Mouse (Mus musculus): ENCODE results near the gene Rreb1. TPM values are rescaled to one million over a fixed set of nuclear protein-coding genes. Genes with fewer than 3 reads are reported as not detected.

Gene Rreb1
- total RNA-seq, 2 experiments from 2014 or later = 74.1 to 104 TPM

DNA sequence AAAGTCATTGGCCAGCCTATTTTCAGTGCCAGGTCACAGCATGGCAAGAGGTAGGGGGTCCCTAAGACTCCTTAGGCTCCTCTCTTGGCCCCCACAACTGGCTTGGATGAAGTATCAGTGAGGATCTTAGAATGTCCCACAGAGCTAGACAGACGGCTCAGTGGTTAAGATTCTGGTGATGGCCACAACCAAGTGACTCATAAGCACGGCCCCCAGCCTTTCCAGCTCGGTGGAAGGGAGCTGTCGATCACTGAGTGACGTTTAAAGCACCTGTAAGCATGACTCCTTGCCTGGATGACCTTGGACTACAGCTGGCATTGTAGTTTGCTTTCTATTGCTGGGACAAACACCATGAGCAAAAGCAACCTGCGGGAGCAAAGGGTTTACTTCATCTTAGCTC lies 174.8 kb downstream of the Rreb1 start:
- H3K27ac ChIP-seq = no peak overlapping the region
- DNase-seq (ENCODE audit: low spot score in 2 of 2) = no peak
- no peak overlapping the region for H3K4me3 ChIP-seq
- no peak for TF ChIP-seq CTCF (conservative IDR thresholded peaks at IDR 0.05)

DNA sequence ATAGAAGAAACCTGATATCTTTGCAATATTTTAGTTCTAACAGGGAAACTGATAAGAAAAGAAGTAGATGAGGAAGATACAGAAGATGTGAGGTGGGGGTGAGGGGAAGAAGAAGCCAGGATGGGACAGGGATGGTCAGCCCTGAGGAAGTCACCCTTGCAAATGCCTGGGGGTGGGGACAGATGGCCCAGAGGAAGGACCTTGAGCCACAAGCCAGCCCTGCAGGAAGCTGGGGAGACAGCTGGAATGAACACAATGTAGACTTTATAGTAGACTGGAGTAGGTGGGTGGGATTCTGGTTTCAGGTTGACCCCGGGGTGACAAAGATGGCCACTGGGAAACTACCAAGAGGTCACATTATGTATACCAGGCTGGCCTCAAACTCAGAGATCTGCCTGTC lies 176.1 kb downstream of the Rreb1 start:
- Histone ChIP-seq H3K27ac (no peak overlapping the region), H3K4me3 (no peak overlapping the region)
- no peak for DNase-seq (ENCODE audit: low spot score in 2 of 2)
- TF ChIP-seq CTCF (conservative IDR thresholded peaks at IDR 0.05) = no peak

DNA sequence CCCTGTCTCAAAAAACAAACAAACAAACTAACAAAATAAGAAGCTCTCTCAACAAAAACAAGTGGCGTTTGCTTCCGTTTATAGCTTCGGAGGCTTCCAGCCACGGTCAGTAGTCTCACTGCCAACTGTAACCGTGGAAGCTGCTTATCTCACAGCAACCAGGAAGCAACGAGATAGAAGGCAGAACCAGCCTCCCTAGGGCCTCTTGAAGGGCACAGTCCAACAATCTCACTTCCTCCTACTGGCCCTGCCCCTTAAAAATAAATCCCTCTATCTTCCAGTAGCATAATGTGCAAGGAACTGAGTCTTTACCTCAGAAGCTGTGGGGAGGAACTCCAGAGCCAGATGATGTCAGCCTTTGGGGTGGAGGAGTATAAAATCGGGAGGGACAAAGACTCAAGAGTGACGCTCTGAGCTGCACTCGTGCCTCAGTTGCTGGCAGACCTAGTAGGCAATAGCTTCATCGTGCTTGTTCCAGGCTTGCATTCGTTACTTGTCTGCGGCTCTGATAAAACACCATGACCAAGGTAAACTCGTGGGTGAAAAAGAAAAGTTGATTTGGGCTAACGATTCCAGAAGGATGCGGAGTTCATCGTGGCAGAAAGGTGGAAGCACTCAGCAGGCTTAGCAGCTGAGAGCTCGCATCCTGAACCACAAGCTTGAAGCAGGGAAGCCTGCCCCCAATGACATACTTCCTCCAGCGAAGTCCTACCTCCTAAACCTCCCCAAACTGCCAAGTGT lies 180.5 kb downstream of the Rreb1 start:
- no peak for TF ChIP-seq CTCF (conservative IDR thresholded peaks at IDR 0.05)
- H3K4me3 ChIP-seq = no peak overlapping the region
- 0 out of 2 replicates have a peak overlapping the region, but pooled peaks have one; percentile 28 for H3K27ac ChIP-seq
- no peak for DNase-seq (ENCODE audit: low spot score in 2 of 2)

DNA sequence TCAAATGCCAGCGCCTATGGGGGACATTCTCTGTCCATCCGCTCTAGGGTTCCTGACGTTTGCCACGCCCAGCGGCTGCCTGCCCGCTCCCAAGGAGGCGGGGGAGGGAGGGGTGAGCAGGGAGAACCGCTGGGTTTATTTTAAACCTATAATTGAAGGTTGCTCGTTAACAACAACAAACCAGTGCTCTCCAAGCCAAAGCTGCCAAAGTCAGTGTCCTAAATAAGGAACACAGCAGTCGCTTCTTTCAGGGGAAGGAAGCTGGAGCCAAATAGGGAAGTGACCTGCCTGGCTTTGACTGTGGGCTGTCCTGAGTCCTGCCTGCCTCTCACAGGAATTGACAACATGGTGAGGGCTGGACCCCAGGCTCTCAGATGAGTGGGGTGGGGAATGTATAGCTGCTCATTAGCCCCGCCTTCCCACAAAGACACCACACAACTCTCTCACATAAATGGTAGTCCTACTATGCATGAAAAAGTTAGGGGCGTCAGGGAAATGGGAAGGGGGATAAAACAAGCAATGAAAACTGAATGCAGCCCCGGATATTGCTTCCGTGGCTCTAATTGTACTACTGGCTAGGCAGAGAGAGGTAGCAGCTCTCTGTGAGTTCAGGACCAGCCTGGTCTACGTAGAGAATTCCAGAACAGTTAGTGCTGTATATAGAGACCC lies 181.2 kb downstream of the Rreb1 start:
- Histone ChIP-seq H3K4me3 (no peak overlapping the region), H3K27ac (0 out of 2 replicates have a peak overlapping the region, but pooled peaks have one; percentile 28)
- no peak for DNase-seq (ENCODE audit: low spot score in 2 of 2)
- no peak for TF ChIP-seq CTCF (conservative IDR thresholded peaks at IDR 0.05)

DNA sequence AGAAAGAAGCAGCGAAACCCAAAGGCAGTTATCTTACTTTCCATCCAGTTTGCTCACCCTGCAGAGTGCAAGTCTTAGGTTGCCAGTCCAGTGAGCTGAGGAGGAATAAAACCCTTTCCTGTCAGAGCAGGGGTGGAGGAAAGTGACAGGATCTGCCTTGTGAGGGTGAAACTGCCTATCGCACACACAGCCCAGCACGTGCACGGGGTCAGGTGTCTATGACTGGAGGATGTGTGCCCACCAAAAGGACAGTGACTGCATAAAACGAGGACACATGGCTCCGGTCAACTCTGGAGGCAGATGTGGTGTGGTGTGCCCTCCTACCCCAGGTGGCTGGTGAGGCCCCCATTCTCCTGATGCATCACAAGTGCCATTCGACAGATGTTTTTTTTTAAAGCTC lies 181.7 kb downstream of the Rreb1 start:
- Histone ChIP-seq H3K4me3 (no peak overlapping the region), H3K27ac (no peak overlapping the region)
- no peak for DNase-seq (ENCODE audit: low spot score in 2 of 2)
- TF ChIP-seq CTCF (conservative IDR thresholded peaks at IDR 0.05) = no peak

DNA sequence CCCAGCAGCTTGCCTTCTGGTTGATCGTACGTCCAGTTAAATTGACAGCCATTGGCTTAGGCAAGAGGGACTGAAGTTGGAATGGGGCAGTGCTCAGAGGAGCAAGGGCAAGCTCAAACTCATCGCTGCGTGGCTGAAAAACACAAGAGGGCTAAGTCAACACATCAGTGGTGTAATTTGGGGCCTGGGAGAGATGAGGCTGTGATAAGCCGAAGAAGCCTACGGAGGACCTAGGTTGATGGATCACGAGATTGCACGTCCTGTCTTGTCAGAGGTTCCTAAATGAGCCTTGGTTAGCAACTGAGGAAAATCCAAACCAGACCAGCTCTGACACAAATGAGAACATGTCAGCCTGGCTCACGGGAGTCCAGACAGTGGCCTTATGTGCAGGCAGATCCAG lies 184.3 kb downstream of the Rreb1 start:
- H3K27ac ChIP-seq = no peak overlapping the region
- TF ChIP-seq CTCF (conservative IDR thresholded peaks at IDR 0.05) = no peak
- no peak overlapping the region for H3K4me3 ChIP-seq
- DNase-seq (ENCODE audit: low spot score in 2 of 2) = no peak

DNA sequence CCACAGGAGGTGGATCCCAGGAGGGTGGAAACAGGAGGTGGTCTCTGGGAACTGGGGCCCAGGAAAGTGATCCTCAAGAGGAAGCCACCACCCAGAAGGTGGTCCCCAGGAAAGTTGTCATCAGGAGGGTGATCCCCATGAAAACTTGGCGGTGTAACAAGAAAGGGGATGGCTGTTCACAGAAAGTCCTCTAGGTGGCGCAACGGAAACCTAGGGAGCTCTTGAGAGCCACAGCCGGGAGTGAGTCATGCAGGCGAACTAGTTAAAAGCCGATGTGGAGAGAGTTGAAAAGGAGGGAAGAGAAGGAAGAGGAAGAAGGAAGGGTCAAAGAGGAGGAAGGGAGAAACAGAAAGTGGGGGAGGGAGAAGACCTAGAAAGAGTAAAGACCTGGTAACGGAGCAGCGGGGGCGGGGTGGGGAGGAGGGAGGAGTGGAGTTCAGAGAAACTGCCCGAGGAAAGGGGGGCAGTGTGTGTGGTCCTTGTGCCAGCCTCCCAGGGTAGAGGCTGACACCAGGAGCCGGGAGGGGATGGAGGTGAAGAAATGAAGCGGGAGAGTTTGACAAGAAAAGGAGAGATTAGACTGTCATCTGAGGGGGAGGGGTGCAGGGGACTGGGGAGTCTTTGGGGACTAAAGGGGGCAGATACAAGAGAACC lies 185.3 kb downstream of the Rreb1 start:
- Histone ChIP-seq H3K4me3 (peak overlapping the region; percentile 52), H3K27ac (peak overlapping the region; percentile 28; the same call in 1 of the 2 replicates)
- peak; percentile 46 to 78 for DNase-seq (ENCODE audit: low spot score in 2 of 2)
- TF ChIP-seq CTCF (conservative IDR thresholded peaks at IDR 0.05) = peak; percentile 89

DNA sequence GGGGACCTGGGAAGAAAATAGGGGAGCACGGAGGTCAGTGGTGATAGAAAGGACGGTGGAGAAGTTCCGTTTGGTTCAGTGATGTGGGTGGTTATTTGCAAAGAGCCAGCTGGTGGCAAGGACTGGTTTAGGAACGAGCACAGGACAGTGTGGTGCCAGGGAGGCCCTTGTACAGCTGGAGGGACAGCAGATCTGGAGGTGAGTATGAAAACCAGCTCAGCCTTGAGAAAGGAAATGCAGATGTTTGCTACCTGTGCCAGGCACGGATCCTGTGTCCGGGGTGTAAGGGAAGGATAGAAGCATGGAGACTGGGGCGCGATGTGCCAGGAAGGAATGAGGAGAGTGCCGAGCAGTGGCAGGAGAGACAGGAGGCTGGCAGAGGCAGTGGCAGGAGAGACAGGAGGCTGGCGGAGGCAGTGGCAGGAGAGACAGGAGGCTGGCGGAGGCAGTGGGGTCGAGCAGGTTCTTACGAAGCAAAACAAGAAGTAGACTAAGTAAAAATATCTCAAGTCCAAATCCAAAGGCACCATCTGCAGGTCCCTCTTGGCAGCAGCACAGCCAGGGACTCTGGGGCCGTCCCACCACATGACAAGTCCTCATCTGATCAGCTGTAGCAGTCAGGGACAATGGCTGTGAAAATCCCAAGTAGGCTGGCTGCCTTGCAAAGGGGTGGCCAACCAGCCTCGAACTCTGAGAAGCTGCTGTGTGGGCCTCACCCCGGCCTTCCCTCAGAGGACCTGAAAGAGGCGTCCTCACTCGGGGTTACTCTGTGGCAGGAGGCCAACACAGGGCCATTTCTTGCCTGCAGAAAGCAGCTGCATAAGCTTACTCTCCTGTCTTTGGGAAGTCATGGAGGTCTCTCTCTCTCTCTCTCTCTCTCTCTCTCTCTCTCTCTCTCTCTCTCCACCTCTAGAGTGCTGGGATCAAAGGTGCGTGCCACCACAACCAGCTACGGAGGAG lies 186.2 kb downstream of the Rreb1 start:
- peak overlapping the region; percentile 52; the same call in 1 of the 2 replicates for H3K4me3 ChIP-seq
- no peak for DNase-seq (ENCODE audit: low spot score in 2 of 2)
- no peak for TF ChIP-seq CTCF (conservative IDR thresholded peaks at IDR 0.05)
- H3K27ac ChIP-seq = no peak overlapping the region; the same call in 1 of the 2 replicates

DNA sequence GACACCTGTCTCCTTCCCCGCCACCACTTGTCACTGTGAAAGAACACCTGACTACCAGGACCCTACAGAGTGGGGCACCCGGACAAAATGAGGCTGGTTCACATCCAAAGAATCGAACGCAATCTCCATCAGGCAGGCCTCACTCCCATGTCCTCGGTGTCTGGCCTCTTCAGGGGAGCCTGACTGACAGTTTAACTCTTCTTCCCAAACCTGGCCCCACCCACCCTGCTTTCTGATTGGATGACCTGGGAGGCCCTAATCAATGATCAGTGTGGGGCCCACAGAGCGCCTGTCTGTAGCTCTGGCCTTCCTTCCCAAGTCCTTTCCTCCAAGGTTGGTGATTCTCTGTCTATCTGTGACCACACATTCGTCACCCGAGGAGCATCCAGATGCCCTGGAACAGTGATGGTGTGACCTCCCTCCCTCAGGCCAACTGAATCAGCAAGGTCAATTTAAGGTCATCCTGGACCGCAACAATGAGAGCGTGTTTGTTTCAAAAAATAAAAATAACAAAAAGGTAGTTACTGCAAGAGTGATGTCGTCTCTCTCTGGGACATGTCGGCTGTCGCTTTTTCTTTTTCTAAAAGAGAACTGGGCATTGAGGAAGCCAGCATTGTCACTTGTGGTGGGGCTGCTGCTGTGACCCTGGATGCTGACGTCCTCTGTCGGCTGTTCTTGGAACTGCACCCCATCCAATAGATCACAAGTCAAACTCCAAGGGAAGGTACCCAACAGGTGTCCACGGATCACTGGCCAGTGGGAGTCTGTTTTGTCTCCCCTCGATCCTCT lies 187.1 kb downstream of the Rreb1 start:
- no peak for DNase-seq (ENCODE audit: low spot score in 2 of 2)
- no peak overlapping the region for H3K27ac ChIP-seq
- peak; percentile 59 for TF ChIP-seq CTCF (conservative IDR thresholded peaks at IDR 0.05)

DNA sequence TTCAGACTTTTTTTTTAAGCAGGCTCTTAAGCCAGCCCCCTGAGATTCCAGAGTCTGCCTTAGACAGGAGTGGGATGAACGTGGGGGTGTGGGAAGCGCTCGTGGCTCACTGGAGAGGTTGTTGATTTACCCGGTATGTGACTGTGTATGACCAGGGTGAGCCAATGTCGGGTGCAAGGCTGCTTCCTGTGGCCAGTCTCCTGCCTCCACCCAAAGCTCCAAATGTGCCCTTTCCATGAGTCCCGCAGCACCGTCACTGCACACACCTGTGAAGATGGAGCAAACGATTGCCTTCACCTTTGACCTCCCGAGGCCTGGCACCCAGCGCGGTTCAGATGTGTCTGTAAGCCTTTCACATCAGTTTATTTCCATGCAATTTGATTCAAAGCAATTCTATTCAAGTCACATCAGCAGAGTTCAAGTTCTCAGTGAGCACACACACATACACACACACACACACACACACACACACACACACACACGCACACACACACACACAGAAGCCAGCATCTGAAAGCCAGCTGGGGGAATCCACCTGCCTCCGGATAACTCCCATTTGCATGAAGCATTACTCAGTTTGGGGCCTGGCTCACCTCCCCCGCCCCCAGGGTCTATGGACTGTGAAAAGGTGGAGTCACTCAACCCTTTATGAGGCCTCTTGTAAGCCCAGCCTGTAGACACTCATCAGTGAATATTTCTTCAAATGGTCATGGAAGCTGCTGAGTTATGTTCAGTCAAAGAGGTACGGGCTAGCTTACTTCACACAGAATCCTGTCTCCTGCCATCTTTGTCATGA lies 188.3 kb downstream of the Rreb1 start:
- no peak for DNase-seq (ENCODE audit: low spot score in 2 of 2)
- no peak for TF ChIP-seq CTCF (conservative IDR thresholded peaks at IDR 0.05)
- Histone ChIP-seq H3K27ac (no peak overlapping the region), H3K4me3 (no peak overlapping the region)

More for the DNA sequence above, 187.1 kb downstream of the Rreb1 start:
- H3K4me3 ChIP-seq = no peak overlapping the region

DNA sequence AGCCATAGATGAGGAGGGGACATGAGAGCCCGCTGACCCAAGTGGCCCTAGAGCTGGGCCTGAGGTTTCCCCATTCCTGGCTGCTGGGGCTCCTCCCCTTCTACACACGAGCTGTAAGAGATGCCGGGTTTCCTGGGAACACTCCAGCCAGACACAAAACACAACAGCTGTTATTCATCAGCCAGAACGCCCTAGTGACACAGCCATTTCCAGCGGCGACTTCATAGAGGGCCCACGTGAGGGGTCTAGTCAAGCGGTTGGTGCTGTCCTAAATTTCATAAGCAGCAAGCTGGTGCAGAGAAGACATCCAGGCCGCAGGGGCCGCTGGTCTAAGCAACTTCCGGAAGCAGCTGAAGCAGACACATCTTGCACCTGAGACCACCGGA lies 188.8 kb downstream of the Rreb1 start:
- no peak for TF ChIP-seq CTCF (conservative IDR thresholded peaks at IDR 0.05)
- no peak overlapping the region for H3K27ac ChIP-seq
- no peak overlapping the region for H3K4me3 ChIP-seq
- DNase-seq (ENCODE audit: low spot score in 2 of 2) = no peak

Data from layer of hippocampus, adult 2 months (tissue).